Comparison of ENCODE assay signal across 8 mouse cellular contexts in the genomic region with DNA sequence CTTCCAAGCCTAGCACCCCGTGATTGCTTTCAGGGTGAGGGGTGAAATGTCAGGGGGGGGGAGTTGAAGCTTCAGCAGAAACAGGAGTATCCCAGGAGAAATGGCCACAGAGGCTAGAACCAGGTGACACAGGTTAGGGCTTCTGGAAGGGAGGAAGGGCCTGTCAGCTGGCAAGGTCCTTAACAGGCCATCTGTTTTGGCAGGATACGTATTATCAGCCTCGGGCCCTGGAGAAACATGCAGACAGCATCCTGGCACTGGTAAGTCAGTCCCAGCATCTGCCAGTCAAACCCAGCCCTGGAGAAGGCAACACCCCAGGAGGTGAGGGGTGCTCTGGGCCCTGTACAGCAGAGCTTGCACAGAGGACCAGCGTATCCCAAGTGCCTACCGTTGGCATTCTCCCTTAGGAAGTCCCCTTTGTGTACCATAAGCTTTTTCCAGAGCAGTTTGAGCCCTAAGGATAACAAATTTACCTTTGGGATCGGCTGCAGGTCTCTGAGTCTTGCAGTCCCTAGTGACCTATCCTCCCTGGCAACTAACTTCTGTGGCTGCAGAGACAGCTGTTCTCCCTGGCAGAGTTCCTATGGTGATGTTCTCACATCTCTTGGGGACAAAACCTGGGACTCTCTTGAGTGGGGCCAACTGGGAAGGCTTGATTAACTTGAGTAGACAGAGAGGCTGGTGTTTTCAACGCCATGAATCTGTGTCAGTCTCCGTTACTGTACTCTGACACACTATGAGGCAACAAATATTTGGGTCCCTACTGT. TPM values are rescaled to one million over a fixed set of nuclear protein-coding genes. Genes with fewer than 3 reads are reported as not detected.
DNase-seq lines count a peak whose midpoint lies in the region; ATAC-seq and TF ChIP-seq lines count a peak whose summit lies in the region.

No protein-coding gene starts in this region.

- peak overlapping the region; percentile 56 for H3K4me2 ChIP-seq in hindbrain, embryonic 14.5 days (replicated peaks)
- peak overlapping the region; percentile 59 for H3K4me2 ChIP-seq in midbrain, embryonic 12.5 days (replicated peaks)

- H3K9ac ChIP-seq in hindbrain, embryonic 14.5 days, result peak overlapping the region; percentile 78
- H3K9ac ChIP-seq in midbrain, embryonic 12.5 days (replicated peaks), result peak overlapping the region; percentile 82

- no peak for TF ChIP-seq POLR2A in embryonic fibroblast, embryonic 13.5 days (IDR thresholded peaks at IDR 0.05; ENCODE audit: low read depth, low read length)

- no peak for ATAC-seq in hindbrain, embryonic 14.5 days (ENCODE audit: low FRiP score)
- ATAC-seq in midbrain, embryonic 12.5 days (ENCODE audit: low FRiP score, low read depth), result no peak

- DNase-seq in adrenal gland, adult 2 months, result peak; percentile 40
- no peak for DNase-seq in adrenal gland, adult 18-20 months (ENCODE audit: low spot score in 2 of 2)
- peak; percentile 43 for DNase-seq in adrenal gland, postnatal 10 days
- no peak for DNase-seq in hindbrain, embryonic 14.5 days (ENCODE audit: low spot score)
- DNase-seq in embryo, embryonic 10 days (ENCODE audit: low spot score), result no peak
- DNase-seq in right cerebral cortex, postnatal 25 days, result no peak

- no peak overlapping the region for H3K27ac ChIP-seq in embryonic fibroblast, embryonic 13.5 days (ENCODE audit: insufficient read depth, low read length)
- peak overlapping the region; percentile 38 for H3K27ac ChIP-seq in hindbrain, embryonic 14.5 days
- H3K27ac ChIP-seq in midbrain, embryonic 12.5 days (replicated peaks), result no peak overlapping the region

- no peaks in the 10 kb centered on the region for H3K9me3 ChIP-seq in hindbrain, embryonic 14.5 days (ENCODE audit: control insufficient read depth, low read length)
- no peaks in the 10 kb centered on the region for H3K9me3 ChIP-seq in midbrain, embryonic 12.5 days

- TF ChIP-seq CTCF in embryonic fibroblast, embryonic 13.5 days (IDR thresholded peaks at IDR 0.05; ENCODE audit: borderline replicate concordance, insufficient read depth, low read length), result no peak

- H3K4me1 ChIP-seq in embryonic fibroblast, embryonic 13.5 days (ENCODE audit: control insufficient read depth, insufficient read depth, low read length), result 0 out of 2 replicates have a peak, but pooled peaks cover 4% of the 10 kb centered on the region
- peaks cover 10% of the 10 kb centered on the region for H3K4me1 ChIP-seq in hindbrain, embryonic 14.5 days (replicated peaks; ENCODE audit: control insufficient read depth, insufficient read depth, low read length)
- peaks cover 13% of the 10 kb centered on the region for H3K4me1 ChIP-seq in midbrain, embryonic 12.5 days

- H3K4me3 ChIP-seq in embryonic fibroblast, embryonic 13.5 days (ENCODE audit: insufficient read depth, low read length), result peak overlapping the region; percentile 94
- peak overlapping the region; percentile 47 for H3K4me3 ChIP-seq in hindbrain, embryonic 14.5 days (replicated peaks; ENCODE audit: low read length)
- peak overlapping the region; percentile 68 for H3K4me3 ChIP-seq in midbrain, embryonic 12.5 days

- H3K36me3 ChIP-seq in hindbrain, embryonic 14.5 days (replicated peaks; ENCODE audit: control insufficient read depth, insufficient read depth), result peaks cover 40% of the 10 kb centered on the region
- H3K36me3 ChIP-seq in midbrain, embryonic 12.5 days, result peaks cover 33% of the 10 kb centered on the region

- WGBS in hindbrain, embryonic 14.5 days, result 59% methylated on average over 8 of the region's 8 CpGs
- 74% methylated on average over 8 of the region's 8 CpGs for WGBS in midbrain, embryonic 12.5 days

- H3K27me3 ChIP-seq in hindbrain, embryonic 14.5 days (ENCODE audit: control insufficient read depth, insufficient read depth, low read length), result no peaks in the 10 kb centered on the region
- no peaks in the 10 kb centered on the region for H3K27me3 ChIP-seq in midbrain, embryonic 12.5 days

RNA-seq across cellular contexts. Expression of a gene that starts 1.3 kb away (rescaled TPM):
- total RNA-seq in adrenal gland, adult 2 months (2021), result 10 to 100 TPM; 71.8 to 95.8 TPM
- polyA plus RNA-seq in adrenal gland, adult 2 months (2012; rRNA removed), result 219 and 291 TPM in 2 replicates
- total RNA-seq in adrenal gland, adult 18-20 months (2021), result 10 to 100 TPM; 75.0 to 88.2 TPM
- 10 to 100 TPM; 77.2 to 91.4 TPM for total RNA-seq in adrenal gland, postnatal 10 days (2021)
- 31.8 and 33.9 TPM in 2 replicates for polyA plus RNA-seq in embryonic fibroblast, embryonic 13.5 days (2011; ENCODE audit: insufficient read length, low read depth, missing spikeins)
- 86.8 and 89.1 TPM in 2 replicates for polyA plus RNA-seq in hindbrain, embryonic 14.5 days (2014; fragmentation: Nextera tagmentation; extraction: Ambion mirVana)
- polyA plus RNA-seq in midbrain, embryonic 12.5 days (2016; fragmentation: Nextera tagmentation; extraction: Ambion mirVana), result 69.0 and 72.3 TPM in 2 replicates

RNA-seq across cellular contexts. Expression of a gene that starts 4.9 kb away (rescaled TPM):
- total RNA-seq in adrenal gland, adult 2 months (2021), result not detected
- polyA plus RNA-seq in adrenal gland, adult 2 months (2012; rRNA removed), result not detected in 2 replicates
- total RNA-seq in adrenal gland, adult 18-20 months (2021), result not detected
- total RNA-seq in adrenal gland, postnatal 10 days (2021), result under 1 TPM in 1 of 2 experiments, not detected in 1; 0.48 TPM
- not detected in 2 replicates for polyA plus RNA-seq in embryonic fibroblast, embryonic 13.5 days (2011; ENCODE audit: insufficient read length, low read depth, missing spikeins)
- 0.23 TPM in 1 of 2 replicates, not detected in the other for polyA plus RNA-seq in hindbrain, embryonic 14.5 days (2014; fragmentation: Nextera tagmentation; extraction: Ambion mirVana)
- polyA plus RNA-seq in midbrain, embryonic 12.5 days (2016; fragmentation: Nextera tagmentation; extraction: Ambion mirVana), result 0.47 TPM in 2 replicates

RNA-seq across cellular contexts. Expression of a gene that starts 12.5 kb away (rescaled TPM):
- total RNA-seq in adrenal gland, adult 2 months (2021), result under 1 TPM in 1 of 2 experiments, not detected in 1; 0.45 TPM
- polyA plus RNA-seq in adrenal gland, adult 2 months (2012; rRNA removed), result 0.57 and 1.1 TPM in 2 replicates
- total RNA-seq in adrenal gland, adult 18-20 months (2021), result not detected
- total RNA-seq in adrenal gland, postnatal 10 days (2021), result 1 to 10 TPM; 1.1 to 2.2 TPM
- not detected in 2 replicates for polyA plus RNA-seq in embryonic fibroblast, embryonic 13.5 days (2011; ENCODE audit: insufficient read length, low read depth, missing spikeins)
- 0.82 and 0.94 TPM in 2 replicates for polyA plus RNA-seq in hindbrain, embryonic 14.5 days (2014; fragmentation: Nextera tagmentation; extraction: Ambion mirVana)
- polyA plus RNA-seq in midbrain, embryonic 12.5 days (2016; fragmentation: Nextera tagmentation; extraction: Ambion mirVana), result 1.1 and 1.7 TPM in 2 replicates

RNA-seq across cellular contexts. Expression of a gene that starts 13.6 kb away (rescaled TPM):
- not detected for total RNA-seq in adrenal gland, adult 2 months (2021)
- 0.21 and 0.34 TPM in 2 replicates for polyA plus RNA-seq in adrenal gland, adult 2 months (2012; rRNA removed)
- total RNA-seq in adrenal gland, adult 18-20 months (2021), result not detected
- under 1 TPM in 1 of 2 experiments, not detected in 1; 0.27 TPM for total RNA-seq in adrenal gland, postnatal 10 days (2021)
- polyA plus RNA-seq in embryonic fibroblast, embryonic 13.5 days (2011; ENCODE audit: insufficient read length, low read depth, missing spikeins), result not detected in 2 replicates
- not detected in 2 replicates for polyA plus RNA-seq in hindbrain, embryonic 14.5 days (2014; fragmentation: Nextera tagmentation; extraction: Ambion mirVana)
- 0.24 TPM in 1 of 2 replicates, not detected in the other for polyA plus RNA-seq in midbrain, embryonic 12.5 days (2016; fragmentation: Nextera tagmentation; extraction: Ambion mirVana)

RNA-seq across cellular contexts. Expression of a gene that starts 17.7 kb away (rescaled TPM):
- total RNA-seq in adrenal gland, adult 2 months (2021), result not detected
- polyA plus RNA-seq in adrenal gland, adult 2 months (2012; rRNA removed), result not detected in 2 replicates
- total RNA-seq in adrenal gland, adult 18-20 months (2021), result not detected
- not detected for total RNA-seq in adrenal gland, postnatal 10 days (2021)
- polyA plus RNA-seq in embryonic fibroblast, embryonic 13.5 days (2011; ENCODE audit: insufficient read length, low read depth, missing spikeins), result not detected in 2 replicates
- polyA plus RNA-seq in hindbrain, embryonic 14.5 days (2014; fragmentation: Nextera tagmentation; extraction: Ambion mirVana), result not detected in 2 replicates
- not detected in 2 replicates for polyA plus RNA-seq in midbrain, embryonic 12.5 days (2016; fragmentation: Nextera tagmentation; extraction: Ambion mirVana)

Comparison
In these comparisons a context has a peak if more than half of its experiments do, and no peak if none do; other contexts are left out.
1. DNase-seq: peak in adrenal gland, adult 2 months (single experiment) and adrenal gland, postnatal 10 days (single experiment); none in adrenal gland, adult 18-20 months (0 of 2), hindbrain, embryonic 14.5 days (single experiment), embryo, embryonic 10 days (single experiment) and right cerebral cortex, postnatal 25 days (single experiment).
2. Peak in every context shown above with its lines, with median percentiles within 50 percentile points of each other: H3K4me3 ChIP-seq.